In the genomic region with DNA sequence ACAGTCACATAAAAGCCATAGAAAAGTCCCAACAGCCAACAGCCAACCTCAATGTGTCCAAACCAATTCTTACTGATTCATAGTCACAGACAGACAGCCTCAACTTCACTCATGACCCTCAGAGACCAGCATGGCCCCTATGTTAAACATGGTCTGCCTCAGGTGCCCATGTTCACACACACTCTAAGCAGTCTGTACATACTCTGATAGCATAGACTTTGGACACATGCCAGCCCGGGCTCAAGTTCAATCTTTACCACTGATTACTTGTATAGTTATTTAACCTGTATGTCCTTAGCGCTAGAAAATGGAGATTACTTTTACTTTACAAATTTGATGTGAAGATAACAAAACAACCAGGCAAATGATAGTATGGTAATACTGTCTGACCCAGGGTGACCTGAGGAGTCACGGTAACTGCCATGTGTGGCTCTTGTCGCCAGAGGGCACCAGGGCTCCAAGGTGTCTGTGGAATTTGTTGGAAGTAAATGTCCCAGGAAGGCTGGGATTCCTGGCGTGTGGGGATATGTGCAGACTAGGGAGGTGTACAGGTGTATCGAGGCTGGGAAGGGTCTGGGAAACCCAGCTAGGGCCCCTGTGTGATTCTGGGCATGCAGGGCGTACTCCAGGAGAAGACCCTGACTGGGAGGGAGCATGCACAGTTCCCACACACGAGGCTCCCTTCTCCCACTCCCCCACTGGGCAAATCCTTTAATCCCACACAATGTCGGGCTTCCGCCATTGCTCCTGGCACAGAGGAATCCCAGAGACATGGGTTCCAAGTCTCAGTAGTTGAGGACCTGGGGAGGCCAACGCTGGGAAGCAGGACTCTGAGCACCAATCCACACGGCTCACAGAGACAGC, we compare ENCODE assay signal across 8 mouse cellular contexts. TPM values are rescaled to one million over a fixed set of nuclear protein-coding genes. Genes with fewer than 3 reads are reported as not detected.
A peak's percentile ranks its signal among the peaks of the same experiment; 100 is the strongest.
DNase-seq lines count a peak whose midpoint lies in the region; ATAC-seq and TF ChIP-seq lines count a peak whose summit lies in the region.

No protein-coding gene starts in this region.

- H3ac ChIP-seq in myocyte (ENCODE audit: control insufficient read depth, insufficient read length): no peak overlapping the region

- no peaks in the 10 kb centered on the region for H3K27me3 ChIP-seq in intestine, embryonic 16.5 days (replicated peaks; ENCODE audit: control insufficient read depth, insufficient read depth, low read length)
- no peaks in the 10 kb centered on the region for H3K27me3 ChIP-seq in liver, embryonic 11.5 days (replicated peaks; ENCODE audit: control insufficient read depth, insufficient read depth, low read length)
- H3K27me3 ChIP-seq in myocyte (ENCODE audit: control insufficient read depth, insufficient read depth, insufficient read length): peaks cover 3% of the 10 kb centered on the region
- no peaks in the 10 kb centered on the region for H3K27me3 ChIP-seq in stomach, embryonic 15.5 days (replicated peaks)

- ATAC-seq in intestine, embryonic 16.5 days: peak; percentile 69
- peak; percentile 34 for ATAC-seq in liver, embryonic 11.5 days (replicated peaks; ENCODE audit: low FRiP score)
- ATAC-seq in stomach, embryonic 15.5 days (ENCODE audit: insufficient read depth, low FRiP score, low read depth): peak; percentile 42

- H3K9ac ChIP-seq in intestine, embryonic 16.5 days (ENCODE audit: low read depth, low read length): peak overlapping the region; percentile 57
- peak overlapping the region; percentile 14 for H3K9ac ChIP-seq in liver, embryonic 11.5 days (ENCODE audit: low read depth, low read length)
- no peak overlapping the region for H3K9ac ChIP-seq in stomach, embryonic 15.5 days

- peak overlapping the region; percentile 39 for H3K4me2 ChIP-seq in intestine, embryonic 16.5 days (ENCODE audit: low read depth, low read length)
- H3K4me2 ChIP-seq in liver, embryonic 11.5 days: peak overlapping the region; percentile 59
- peak overlapping the region; percentile 67 for H3K4me2 ChIP-seq in myocyte (ENCODE audit: low read depth)
- peak overlapping the region; percentile 39 for H3K4me2 ChIP-seq in stomach, embryonic 15.5 days

- no peaks in the 10 kb centered on the region for H3K36me3 ChIP-seq in intestine, embryonic 16.5 days (ENCODE audit: control insufficient read depth, insufficient read depth, low read length)
- no peaks in the 10 kb centered on the region for H3K36me3 ChIP-seq in liver, embryonic 11.5 days (ENCODE audit: control insufficient read depth, insufficient read depth, low read length)
- H3K36me3 ChIP-seq in myocyte (ENCODE audit: control insufficient read depth, insufficient read depth): no peaks in the 10 kb centered on the region
- no peaks in the 10 kb centered on the region for H3K36me3 ChIP-seq in stomach, embryonic 15.5 days

- H3K27ac ChIP-seq in intestine, embryonic 16.5 days (ENCODE audit: low read length): peak overlapping the region; percentile 67
- H3K27ac ChIP-seq in liver, embryonic 11.5 days (ENCODE audit: low read depth, low read length): peak overlapping the region; percentile 57
- peak overlapping the region; percentile 77 for H3K27ac ChIP-seq in stomach, embryonic 15.5 days

- H3K4me1 ChIP-seq in intestine, embryonic 16.5 days (ENCODE audit: control insufficient read depth, insufficient read depth, low read length): peaks cover 22% of the 10 kb centered on the region
- H3K4me1 ChIP-seq in liver, embryonic 11.5 days (replicated peaks; ENCODE audit: control insufficient read depth, insufficient read depth, low read length): peaks cover 45% of the 10 kb centered on the region
- H3K4me1 ChIP-seq in stomach, embryonic 15.5 days: peaks cover 28% of the 10 kb centered on the region

- no peaks in the 10 kb centered on the region for H3K9me3 ChIP-seq in intestine, embryonic 16.5 days (ENCODE audit: control insufficient read depth, low read length)
- no peaks in the 10 kb centered on the region for H3K9me3 ChIP-seq in liver, embryonic 11.5 days (ENCODE audit: control insufficient read depth, low read length)
- no peaks in the 10 kb centered on the region for H3K9me3 ChIP-seq in stomach, embryonic 15.5 days

- WGBS in intestine, embryonic 16.5 days: 8% methylated on average over 12 of the region's 12 CpGs
- 7% methylated on average over 12 of the region's 12 CpGs for WGBS in liver, embryonic 11.5 days
- WGBS in stomach, embryonic 15.5 days: 7% methylated on average over 12 of the region's 12 CpGs

- peak; percentile 74 for DNase-seq in urinary bladder, postnatal 14 days (ENCODE audit: low spot score)
- DNase-seq in urinary bladder, adult 2 months (ENCODE audit: low spot score): no peak
- peak; percentile 88 for DNase-seq in embryo, embryonic 10 days (ENCODE audit: low spot score)
- DNase-seq in gastrocnemius, postnatal 36 days: peak; percentile 69 to 77
- peak; percentile 62 for DNase-seq in liver, embryonic 11.5 days (ENCODE audit: low spot score)

- intact Hi-C loops in gastrocnemius, postnatal 36 days (cut with DNase I): loop anchor here (2.0 to 5.0 kb wide), 3 partner anchors 29 to 253 kb away; a partner anchor contains a TSS

- no peak overlapping the region; the same call in 1 of the 2 replicates for H3K4me3 ChIP-seq in intestine, embryonic 16.5 days (ENCODE audit: low read length)
- H3K4me3 ChIP-seq in liver, embryonic 11.5 days (ENCODE audit: low read depth, low read length): peak overlapping the region; percentile 5
- H3K4me3 ChIP-seq in myocyte: no peak overlapping the region
- no peak overlapping the region for H3K4me3 ChIP-seq in stomach, embryonic 15.5 days (replicated peaks)

- TF ChIP-seq POLR2A in myocyte (IDR thresholded peaks at IDR 0.05; ENCODE audit: insufficient read length, low read depth): no peak

- H3K79me2 ChIP-seq in myocyte (ENCODE audit: control insufficient read depth, insufficient read depth): no peaks in the 10 kb centered on the region

TF ChIP-seq in myocyte, 11 proteins besides CTCF, POLR2A, EP300 and RAD21:
- TF ChIP-seq SRF (IDR thresholded peaks at IDR 0.05; ENCODE audit: control insufficient read depth, insufficient read length, low read depth) (peak; percentile 17), REST (IDR thresholded peaks at IDR 0.05; ENCODE audit: insufficient read depth, insufficient read length) (no peak), USF1 (IDR thresholded peaks at IDR 0.05; ENCODE audit: low read depth) (no peak)

RNA-seq across cellular contexts. Expression of a gene that starts 4.8 kb away (rescaled TPM):
- 51.2 and 58.0 TPM in 2 replicates for polyA plus RNA-seq in urinary bladder, adult 2 months (2012; rRNA removed)
- 1 to 10 TPM; 5.0 to 6.0 TPM for total RNA-seq in gastrocnemius, postnatal 36 days (2021)
- 10.1 and 10.8 TPM in 2 replicates for polyA plus RNA-seq in intestine, embryonic 16.5 days (2015; fragmentation: Nextera tagmentation; extraction: Ambion mirVana)
- 21.7 and 26.3 TPM in 2 replicates for polyA plus RNA-seq in liver, embryonic 11.5 days (2014; fragmentation: Nextera tagmentation; extraction: Ambion mirVana)
- polyA plus RNA-seq in myocyte (2012; fragmentation: generic; extraction: Trizol): 129 TPM
- 14.2 and 15.0 TPM in 2 replicates for polyA plus RNA-seq in stomach, embryonic 15.5 days (2015; fragmentation: Nextera tagmentation; extraction: Ambion mirVana)

RNA-seq across cellular contexts. Expression of a gene that starts 42.9 kb away (rescaled TPM):
- 0.90 and 1.7 TPM in 2 replicates for polyA plus RNA-seq in urinary bladder, adult 2 months (2012; rRNA removed)
- total RNA-seq in gastrocnemius, postnatal 36 days (2021): under 1 TPM in 1 of 2 experiments, not detected in 1; 0.33 TPM
- polyA plus RNA-seq in intestine, embryonic 16.5 days (2015; fragmentation: Nextera tagmentation; extraction: Ambion mirVana): 0.66 and 0.86 TPM in 2 replicates
- polyA plus RNA-seq in liver, embryonic 11.5 days (2014; fragmentation: Nextera tagmentation; extraction: Ambion mirVana): 1.1 and 1.5 TPM in 2 replicates
- polyA plus RNA-seq in myocyte (2012; fragmentation: generic; extraction: Trizol): 1.8 TPM
- 0.94 and 2.3 TPM in 2 replicates for polyA plus RNA-seq in stomach, embryonic 15.5 days (2015; fragmentation: Nextera tagmentation; extraction: Ambion mirVana)

RNA-seq across cellular contexts. Expression of a gene that starts 53.8 kb away (rescaled TPM):
- polyA plus RNA-seq in urinary bladder, adult 2 months (2012; rRNA removed): 18.4 and 23.8 TPM in 2 replicates
- 1 to 10 TPM; 2.8 to 3.2 TPM for total RNA-seq in gastrocnemius, postnatal 36 days (2021)
- polyA plus RNA-seq in intestine, embryonic 16.5 days (2015; fragmentation: Nextera tagmentation; extraction: Ambion mirVana): 10.5 and 11.1 TPM in 2 replicates
- polyA plus RNA-seq in liver, embryonic 11.5 days (2014; fragmentation: Nextera tagmentation; extraction: Ambion mirVana): 9.3 and 10.5 TPM in 2 replicates
- polyA plus RNA-seq in myocyte (2012; fragmentation: generic; extraction: Trizol): 41.6 TPM
- polyA plus RNA-seq in stomach, embryonic 15.5 days (2015; fragmentation: Nextera tagmentation; extraction: Ambion mirVana): 16.6 and 17.9 TPM in 2 replicates

RNA-seq across cellular contexts. Expression of a gene that starts 57.6 kb away (rescaled TPM):
- 245 and 352 TPM in 2 replicates for polyA plus RNA-seq in urinary bladder, adult 2 months (2012; rRNA removed)
- total RNA-seq in gastrocnemius, postnatal 36 days (2021): 10 to 100 TPM; 65.4 to 74.0 TPM
- polyA plus RNA-seq in intestine, embryonic 16.5 days (2015; fragmentation: Nextera tagmentation; extraction: Ambion mirVana): 345 and 371 TPM in 2 replicates
- 212 and 229 TPM in 2 replicates for polyA plus RNA-seq in liver, embryonic 11.5 days (2014; fragmentation: Nextera tagmentation; extraction: Ambion mirVana)
- 470 TPM for polyA plus RNA-seq in myocyte (2012; fragmentation: generic; extraction: Trizol)
- 214 and 232 TPM in 2 replicates for polyA plus RNA-seq in stomach, embryonic 15.5 days (2015; fragmentation: Nextera tagmentation; extraction: Ambion mirVana)
